Mouse (Mus musculus) cerebellum, postnatal 25 days (tissue): ENCODE measurements around the gene Hist1h4h.

Experiments used
- DNase-seq, 2 experiments: peaks; one replicate each; pipeline ENCODE4 v3.0.0; 2021; ENCODE audit warnings: mixed read lengths in 2 of 2

Hist1h4h gene

DNA sequence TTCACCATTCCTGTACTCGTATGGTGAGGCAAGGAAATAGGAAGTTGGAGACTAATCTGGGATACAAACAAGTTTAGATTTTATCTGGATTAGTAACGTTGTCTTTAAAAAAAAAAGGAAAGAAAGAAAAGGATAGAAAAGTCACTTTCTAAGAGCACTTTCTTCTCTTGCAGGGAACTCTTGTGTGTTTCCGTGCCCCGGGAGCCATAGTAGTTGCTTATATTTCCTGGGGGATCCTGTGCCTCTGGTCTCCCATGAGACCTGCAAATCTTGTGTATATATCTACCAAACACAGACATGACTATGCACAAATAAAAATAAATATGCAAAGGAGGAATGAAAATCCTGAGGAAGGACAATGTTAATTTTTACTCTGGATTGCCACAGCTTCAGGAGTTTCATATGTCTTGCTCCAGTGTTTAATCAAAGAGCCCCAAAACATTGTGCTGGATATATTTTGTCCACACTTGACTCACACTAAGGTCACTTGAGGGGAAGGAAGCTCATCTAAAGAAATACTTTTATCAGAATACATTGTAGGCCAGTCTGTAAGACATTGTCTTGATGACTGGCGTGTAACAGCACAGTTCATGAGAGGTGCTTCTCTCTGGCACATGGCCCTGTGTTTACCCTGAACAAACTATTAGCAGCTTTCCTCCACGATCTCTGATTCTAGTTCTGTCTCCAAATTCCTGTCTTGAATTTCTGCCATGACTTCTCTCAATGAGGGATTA is 46.2 kb downstream of the Hist1h4h start:
- no peak for DNase-seq

DNA sequence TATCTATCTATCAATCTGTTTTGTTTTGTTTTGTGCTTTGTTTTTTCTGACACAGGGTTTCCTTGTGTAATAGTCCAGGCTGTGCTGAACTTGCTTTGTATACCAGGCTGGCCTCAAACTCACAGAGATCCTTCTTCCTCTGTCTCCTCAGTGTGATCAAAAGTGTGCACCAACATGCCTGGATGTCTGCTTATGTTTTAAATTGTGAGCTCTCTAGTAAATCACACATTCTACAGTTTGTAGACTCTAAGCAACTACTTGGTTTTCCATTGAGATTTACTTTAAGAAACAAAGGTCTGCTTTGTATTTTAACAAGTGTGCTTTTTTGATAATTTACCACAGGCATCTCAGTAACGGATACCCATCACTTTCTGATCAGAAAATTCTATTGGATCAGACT is 47.0 kb downstream of the Hist1h4h start:
- DNase-seq, result no peak
